Mouse (Mus musculus) liver, embryonic 12.5 days (tissue): Measurements from ENCODE around the gene Fmo1. TPM values are rescaled to one million over a fixed set of nuclear protein-coding genes. Genes with fewer than 3 reads are reported as not detected.

Source experiments
- ATAC-seq: fragments of 200-750 bp; cut with Nextera tagmentation; 2 replicates; pipeline ENCODE4 v1.8.0; 2017; ENCODE audit warnings: moderate number of reproducible peaks, mild to moderate bottlenecking, moderate library complexity
- H3K27ac ChIP-seq: fragments of 300-500 bp; sonication (generic); 2 replicates; pipeline ENCODE4 v1.5.1; 2016; ENCODE audit warnings: mild to moderate bottlenecking
- H3K27me3 ChIP-seq: fragments of 300-500 bp; sonication (generic); replicated peaks from 2 replicates; pipeline ENCODE4 v1.6.1; 2016; ENCODE audit warnings: mild to moderate bottlenecking, moderate library complexity
- H3K36me3 ChIP-seq: fragments of 300-500 bp; sonication (generic); 2 replicates; pipeline ENCODE4 v1.6.1; 2016; ENCODE audit warnings: mild to moderate bottlenecking, moderate library complexity
- H3K4me1 ChIP-seq: fragments of 300-500 bp; sonication (generic); 2 replicates; pipeline ENCODE4 v1.6.1; 2016
- H3K4me2 ChIP-seq: fragments of 300-500 bp; sonication (generic); 2 replicates; pipeline ENCODE4 v1.6.1; 2016; ENCODE audit warnings: mild to moderate bottlenecking, moderate library complexity
- H3K4me3 ChIP-seq: fragments of 300-500 bp; sonication (generic); 2 replicates; pipeline ENCODE4 v1.5.1; 2016; ENCODE audit warnings: mild to moderate bottlenecking, moderate library complexity
- H3K9ac ChIP-seq: fragments of 300-500 bp; sonication (generic); 2 replicates; pipeline ENCODE4 v1.6.1; 2016; ENCODE audit warnings: mild to moderate bottlenecking, moderate library complexity
- H3K9me3 ChIP-seq: fragments of 300-500 bp; sonication (generic); replicated peaks from 2 replicates; pipeline ENCODE4 v1.6.1; 2016; ENCODE audit warnings: mild to moderate bottlenecking, moderate library complexity
- WGBS: fragments of 180-500 bp; shearing (Covaris S2); methylation state at CpG from one replicate; pipeline ENCODE4 v1.1.7; 2016; ENCODE audit not compliant: insufficient replicate concordance; 5-methylcytosine and 5-hydroxymethylcytosine counted together
- polyA plus RNA-seq: library from polyadenylated mRNA; unstranded; fragments of >200 nt; fragmentation: Nextera tagmentation; extraction: Ambion mirVana; gene quantifications from 2 replicates; pipeline ENCODE4 v1.2.1, GENCODE M21; 2016

The Fmo1 gene
- polyA plus RNA-seq = 3.8 and 4.8 TPM in 2 replicates

DNA sequence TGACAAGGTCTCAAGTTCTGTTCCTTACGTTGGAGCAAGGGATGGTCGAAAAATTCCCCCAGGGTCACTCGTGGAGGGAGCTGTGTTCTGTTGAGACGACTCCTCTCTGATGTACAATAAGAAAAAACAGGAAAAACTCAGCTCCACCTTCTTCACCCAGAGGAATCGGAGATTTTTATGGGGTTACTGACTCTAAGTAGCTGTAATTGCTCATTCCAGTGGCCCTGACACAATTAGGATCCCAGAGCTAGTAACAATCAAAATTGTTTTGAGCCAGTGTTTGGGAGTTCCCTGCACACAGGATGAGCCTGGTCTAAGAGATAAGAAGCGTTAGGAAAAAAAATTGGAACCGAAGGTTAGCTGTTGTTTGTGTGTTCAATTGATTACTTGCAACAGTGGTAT, at the start of gene Fmo1:
Fmo1 (minus strand) TSS at position 331 of the 402 bp plus-strand sequence.
- Histone ChIP-seq H3K27ac (no peak within 1 kb of the TSS), H3K4me2 (peak within 1 kb of the TSS; percentile 31)
- WGBS = 20% methylated on average over 7 of the region's 7 CpGs

DNA sequence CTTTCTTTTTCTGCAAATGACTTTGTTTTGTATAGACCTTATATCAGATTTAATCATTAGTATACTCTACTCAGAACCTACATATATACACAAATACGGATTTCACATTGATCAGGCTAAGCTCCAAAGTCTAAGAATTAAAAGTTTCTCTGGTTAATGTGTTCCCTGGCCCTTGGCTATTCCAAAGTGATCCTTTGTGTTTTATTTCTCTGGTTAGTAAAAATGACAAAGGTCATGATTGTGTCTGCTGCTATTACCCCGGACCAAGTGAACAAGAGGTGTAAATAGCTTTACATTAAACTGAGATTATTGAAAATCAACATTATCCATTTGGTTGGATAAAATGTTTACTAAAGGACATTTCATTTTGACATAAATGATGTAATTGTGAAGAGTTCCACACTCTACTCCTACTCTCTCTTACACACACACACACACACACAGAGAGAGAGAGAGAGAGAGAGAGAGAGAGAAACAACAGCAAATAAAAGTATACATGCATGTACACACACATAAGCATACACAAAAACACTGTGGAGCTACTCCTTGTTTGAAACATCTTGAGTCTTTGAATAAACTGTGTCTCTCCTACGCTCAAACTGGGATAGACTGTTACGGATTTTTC, 48.6 kb upstream of the Fmo1 start:
- H3K4me3 ChIP-seq = no peak overlapping the region
- 72% methylated on average over 4 of the region's 4 CpGs for WGBS
- no peak overlapping the region for H3K9ac ChIP-seq
- H3K36me3 ChIP-seq = no peaks in the 10 kb centered on the region
- no peak overlapping the region for H3K4me2 ChIP-seq
- no peaks in the 10 kb centered on the region for H3K4me1 ChIP-seq
- ATAC-seq = no peak
- no peak overlapping the region for H3K27ac ChIP-seq
- no peaks in the 10 kb centered on the region for H3K27me3 ChIP-seq
- no peaks in the 10 kb centered on the region for H3K9me3 ChIP-seq

More for the DNA sequence above, at the start of gene Fmo1:
- ATAC-seq = peak; percentile 73
- no peak within 1 kb of the TSS for H3K4me3 ChIP-seq
- H3K9me3 ChIP-seq = no peaks in the 10 kb centered on the region
- no peaks in the 10 kb centered on the region for H3K36me3 ChIP-seq
- no peak within 1 kb of the TSS for H3K9ac ChIP-seq
- peaks cover 17% of the 10 kb centered on the region for H3K4me1 ChIP-seq
- H3K27me3 ChIP-seq = no peaks in the 10 kb centered on the region

DNA sequence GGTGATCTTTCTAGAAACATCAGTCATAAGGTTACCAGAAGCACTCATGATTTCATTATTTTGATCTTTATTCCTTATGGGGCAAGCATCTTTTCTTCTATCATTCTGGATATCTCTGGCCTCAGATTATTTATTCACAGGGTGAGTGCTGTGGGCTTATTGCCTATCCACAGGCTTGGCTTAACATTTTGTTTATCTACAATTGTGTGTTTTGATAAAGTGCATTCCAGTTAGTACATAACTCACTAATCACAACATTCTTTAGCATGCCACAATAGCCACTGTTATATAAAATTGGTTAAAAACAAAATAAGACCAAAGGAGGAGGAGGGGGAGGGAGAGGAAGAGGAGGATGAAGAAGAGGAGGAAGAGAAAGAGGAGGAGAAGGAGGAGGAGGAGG, 45.7 kb upstream of the Fmo1 start:
- H3K27ac ChIP-seq = no peak overlapping the region
- no peaks in the 10 kb centered on the region for H3K9me3 ChIP-seq
- H3K36me3 ChIP-seq = no peaks in the 10 kb centered on the region
- no peak overlapping the region for H3K9ac ChIP-seq
- H3K4me2 ChIP-seq = no peak overlapping the region
- H3K4me1 ChIP-seq = no peaks in the 10 kb centered on the region
- ATAC-seq = no peak
- H3K4me3 ChIP-seq = no peak overlapping the region
- no peaks in the 10 kb centered on the region for H3K27me3 ChIP-seq

DNA sequence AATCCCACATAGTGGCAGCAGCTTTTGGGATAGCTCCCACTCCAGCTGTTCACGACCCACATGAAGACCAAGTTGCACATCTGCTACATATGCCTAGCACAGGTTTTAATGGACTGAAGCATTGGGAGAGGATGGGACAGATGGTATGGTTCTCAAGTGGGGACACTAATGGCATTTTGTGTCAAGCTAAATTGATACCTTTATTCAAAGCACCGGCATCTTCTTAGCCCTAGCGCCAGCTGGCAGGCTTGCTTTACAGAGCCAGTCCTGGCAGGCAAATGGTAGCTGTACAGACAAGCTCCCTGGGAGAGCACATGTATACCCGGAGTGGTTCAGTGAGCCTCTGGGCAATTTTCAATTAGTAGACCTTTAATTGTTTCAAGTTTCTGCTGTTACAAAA, 35.5 kb upstream of the Fmo1 start:
- WGBS = 78% methylated on average over 4 of the region's 4 CpGs
- ATAC-seq = no peak
- no peak overlapping the region for H3K27ac ChIP-seq
- no peak overlapping the region for H3K4me3 ChIP-seq
- no peaks in the 10 kb centered on the region for H3K9me3 ChIP-seq
- no peak overlapping the region for H3K4me2 ChIP-seq
- H3K4me1 ChIP-seq = no peaks in the 10 kb centered on the region
- no peak overlapping the region for H3K9ac ChIP-seq
- no peaks in the 10 kb centered on the region for H3K27me3 ChIP-seq
- no peaks in the 10 kb centered on the region for H3K36me3 ChIP-seq

DNA sequence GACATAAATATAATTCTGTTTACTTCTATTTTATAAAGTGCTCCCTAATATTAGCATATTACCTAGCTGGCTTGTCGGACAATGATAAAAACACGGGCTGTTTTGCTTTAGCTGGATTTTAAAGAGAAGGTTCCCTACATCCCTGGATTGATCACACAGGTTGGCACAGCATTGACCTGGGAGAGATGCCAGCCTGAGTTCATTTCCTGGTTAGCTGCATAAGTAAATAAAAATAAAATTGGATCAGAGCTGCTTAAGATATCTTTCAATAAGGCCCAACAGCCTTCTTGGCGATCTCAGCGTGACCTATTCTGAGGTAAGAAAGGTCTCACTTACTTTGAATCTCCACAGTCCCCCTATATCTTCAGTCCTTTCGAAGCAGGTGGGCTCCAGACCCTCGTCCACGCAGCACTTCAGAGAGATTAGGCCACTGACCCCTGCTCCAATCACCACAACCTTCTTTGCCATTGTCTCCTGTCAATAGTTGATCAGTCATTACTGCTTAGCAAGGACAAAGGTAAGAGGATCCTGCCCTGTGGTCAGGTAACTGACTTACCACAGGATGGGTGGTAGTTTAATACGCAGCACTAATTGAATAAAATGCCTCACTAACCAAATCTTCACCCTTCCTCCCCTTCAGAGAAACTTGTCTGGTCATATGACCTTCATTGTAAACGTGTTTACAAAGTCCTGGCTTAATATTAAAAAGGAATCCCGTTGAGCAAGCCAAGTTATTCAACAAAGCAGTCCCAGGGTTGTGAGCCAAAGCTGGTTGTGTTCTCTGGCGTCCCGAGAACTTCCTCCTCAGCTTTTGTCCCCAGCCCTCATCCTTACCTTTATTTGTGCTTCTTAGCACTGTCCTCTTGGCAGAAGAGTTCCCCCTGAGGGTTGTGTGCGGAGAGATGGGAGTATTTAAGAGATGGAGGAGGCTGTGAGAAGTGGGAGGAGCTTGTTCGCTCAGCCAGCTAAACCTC, 31.7 kb upstream of the Fmo1 start, which contains the start of gene Fmo2:
Fmo2 (minus strand) TSS at position 889 of the 974 bp plus-strand sequence.
- Histone ChIP-seq H3K36me3 (no peaks in the 10 kb centered on the region), H3K4me2 (no peak within 1 kb of the TSS), H3K27ac (no peak within 1 kb of the TSS), H3K9ac (no peak within 1 kb of the TSS), H3K4me3 (no peak within 1 kb of the TSS), H3K27me3 (no peaks in the 10 kb centered on the region), H3K9me3 (no peaks in the 10 kb centered on the region), H3K4me1 (no peaks in the 10 kb centered on the region)
- no peak for ATAC-seq
- 60% methylated on average over 14 of the region's 14 CpGs for WGBS

DNA sequence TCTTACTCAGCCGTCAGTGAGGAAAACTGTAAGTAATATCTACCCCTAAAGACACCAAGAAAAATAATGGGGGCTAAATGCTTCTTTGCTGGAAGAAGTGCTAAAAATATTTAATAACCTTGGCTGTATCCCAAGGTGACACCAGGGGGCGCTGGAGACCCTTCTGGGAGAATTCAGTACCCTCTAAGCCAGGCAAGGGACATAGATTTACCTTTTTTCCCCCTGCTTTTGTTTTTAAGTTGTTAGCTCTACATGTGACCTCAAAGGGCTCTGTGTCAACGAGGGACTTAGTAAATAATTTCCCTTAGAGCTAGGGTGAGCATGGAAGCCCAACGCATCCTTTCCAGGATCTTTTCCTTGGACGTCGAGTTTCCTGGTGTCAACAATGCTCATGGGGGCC, 29.5 kb upstream of the Fmo1 start:
- no peaks in the 10 kb centered on the region for H3K4me1 ChIP-seq
- H3K4me2 ChIP-seq = no peak overlapping the region
- WGBS = 35% methylated on average over 6 of the region's 6 CpGs
- H3K36me3 ChIP-seq = no peaks in the 10 kb centered on the region
- no peaks in the 10 kb centered on the region for H3K9me3 ChIP-seq
- H3K9ac ChIP-seq = no peak overlapping the region
- no peak for ATAC-seq
- H3K4me3 ChIP-seq = no peak overlapping the region
- H3K27me3 ChIP-seq = no peaks in the 10 kb centered on the region
- no peak overlapping the region for H3K27ac ChIP-seq

DNA sequence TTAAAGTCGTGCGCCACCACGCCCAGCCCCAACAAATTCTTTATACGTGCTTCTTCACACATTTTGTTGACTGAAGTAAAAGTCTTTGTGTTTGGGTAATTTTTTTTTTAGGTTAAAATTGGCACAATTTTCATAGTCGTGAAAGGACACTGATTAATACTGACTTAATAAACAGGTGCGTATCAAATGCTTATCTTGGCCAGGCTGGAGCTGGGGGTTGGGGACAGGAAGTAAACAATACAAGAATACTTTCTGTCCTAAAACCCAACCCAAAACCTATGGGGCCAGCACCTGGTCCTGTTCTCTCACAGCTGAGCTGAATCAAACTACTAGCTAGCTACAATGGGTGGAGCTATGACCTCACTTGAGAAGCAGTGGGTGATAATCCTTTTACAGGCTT, 26.6 kb upstream of the Fmo1 start:
- H3K9me3 ChIP-seq = no peaks in the 10 kb centered on the region
- H3K27ac ChIP-seq = no peak overlapping the region
- no peak overlapping the region for H3K4me3 ChIP-seq
- H3K4me2 ChIP-seq = no peak overlapping the region
- ATAC-seq = no peak
- H3K9ac ChIP-seq = no peak overlapping the region
- WGBS = 68% methylated on average over 6 of the region's 6 CpGs
- H3K27me3 ChIP-seq = no peaks in the 10 kb centered on the region
- H3K4me1 ChIP-seq = no peaks in the 10 kb centered on the region
- no peaks in the 10 kb centered on the region for H3K36me3 ChIP-seq

DNA sequence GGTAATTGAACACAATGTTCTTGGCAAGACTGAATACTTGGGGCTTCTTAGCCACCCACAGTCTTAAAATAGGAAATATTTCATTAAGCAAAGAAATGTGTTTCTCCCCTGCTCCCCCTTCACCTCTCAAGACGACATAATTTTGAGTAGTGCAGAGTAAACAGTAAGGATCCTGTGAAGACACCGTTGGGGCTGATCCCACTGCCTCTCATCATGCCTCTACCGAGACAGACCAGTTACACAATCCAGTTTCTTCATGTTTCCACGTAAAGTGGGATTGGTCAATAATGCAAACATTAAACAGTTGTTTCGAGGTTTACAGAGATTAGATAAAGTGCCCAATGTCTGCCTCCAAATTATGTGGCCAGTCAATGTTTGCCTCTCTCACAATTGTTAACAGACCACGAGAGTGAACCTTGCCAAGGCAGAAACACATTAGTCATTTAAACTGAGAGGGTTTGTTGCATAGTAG, 25.6 kb upstream of the Fmo1 start:
- H3K4me3 ChIP-seq = no peak overlapping the region
- no peaks in the 10 kb centered on the region for H3K4me1 ChIP-seq
- WGBS = 43% methylated on average over 6 of the region's 6 CpGs
- H3K9me3 ChIP-seq = no peaks in the 10 kb centered on the region
- peak; percentile 40; the same call in 1 of the 2 replicates for ATAC-seq
- H3K36me3 ChIP-seq = no peaks in the 10 kb centered on the region
- no peak overlapping the region for H3K4me2 ChIP-seq
- H3K9ac ChIP-seq = no peak overlapping the region
- no peak overlapping the region for H3K27ac ChIP-seq
- H3K27me3 ChIP-seq = no peaks in the 10 kb centered on the region

DNA sequence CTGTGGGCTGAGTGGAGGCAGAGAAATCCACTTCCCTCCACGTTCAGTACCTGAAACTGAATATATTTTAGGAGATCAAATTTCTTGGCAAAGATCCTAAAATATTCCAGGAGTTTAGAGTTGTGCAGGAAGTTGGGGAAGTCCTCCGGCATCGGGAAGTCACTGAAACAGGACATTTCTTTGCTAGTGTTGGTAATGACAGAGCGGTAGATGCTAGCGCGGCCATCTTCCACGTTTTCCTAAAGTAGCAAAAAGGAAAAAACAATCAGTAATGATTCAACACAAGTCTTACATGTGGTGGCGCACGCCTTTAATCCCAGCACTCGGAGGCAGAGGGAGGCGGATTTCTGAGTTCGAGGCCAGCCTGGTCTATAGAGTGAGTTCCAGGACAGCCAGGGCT, 22.2 kb upstream of the Fmo1 start:
- WGBS = 79% methylated on average over 12 of the region's 12 CpGs
- H3K4me1 ChIP-seq = no peaks in the 10 kb centered on the region
- no peaks in the 10 kb centered on the region for H3K27me3 ChIP-seq
- no peaks in the 10 kb centered on the region for H3K36me3 ChIP-seq
- H3K4me2 ChIP-seq = no peak overlapping the region
- H3K9me3 ChIP-seq = no peaks in the 10 kb centered on the region
- H3K9ac ChIP-seq = no peak overlapping the region
- no peak for ATAC-seq
- H3K27ac ChIP-seq = no peak overlapping the region
- H3K4me3 ChIP-seq = no peak overlapping the region

DNA sequence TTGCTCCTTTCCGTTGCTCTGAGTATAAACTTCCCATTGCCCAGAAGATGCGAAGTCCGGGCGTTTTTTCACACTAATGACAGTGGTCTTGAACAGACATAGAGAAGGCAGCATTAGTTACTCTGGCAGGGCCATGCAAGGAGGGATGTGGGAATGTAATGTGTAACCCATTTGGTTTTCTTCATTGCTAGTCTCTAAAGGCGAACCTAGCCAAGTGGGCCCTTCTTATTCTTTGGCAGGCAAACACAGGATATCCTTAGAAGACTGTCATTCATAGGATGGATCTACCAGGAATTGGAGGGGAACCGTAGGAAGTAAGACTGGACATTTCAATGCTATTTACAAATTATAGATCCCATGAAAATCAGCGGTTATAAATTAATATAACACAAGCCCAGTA, 21.2 kb upstream of the Fmo1 start:
- Histone ChIP-seq H3K4me1 (no peaks in the 10 kb centered on the region), H3K36me3 (no peaks in the 10 kb centered on the region), H3K4me2 (no peak overlapping the region), H3K27me3 (no peaks in the 10 kb centered on the region), H3K9me3 (no peaks in the 10 kb centered on the region), H3K4me3 (no peak overlapping the region), H3K27ac (no peak overlapping the region), H3K9ac (no peak overlapping the region)
- 83% methylated on average over 7 of the region's 7 CpGs for WGBS
- no peak for ATAC-seq

DNA sequence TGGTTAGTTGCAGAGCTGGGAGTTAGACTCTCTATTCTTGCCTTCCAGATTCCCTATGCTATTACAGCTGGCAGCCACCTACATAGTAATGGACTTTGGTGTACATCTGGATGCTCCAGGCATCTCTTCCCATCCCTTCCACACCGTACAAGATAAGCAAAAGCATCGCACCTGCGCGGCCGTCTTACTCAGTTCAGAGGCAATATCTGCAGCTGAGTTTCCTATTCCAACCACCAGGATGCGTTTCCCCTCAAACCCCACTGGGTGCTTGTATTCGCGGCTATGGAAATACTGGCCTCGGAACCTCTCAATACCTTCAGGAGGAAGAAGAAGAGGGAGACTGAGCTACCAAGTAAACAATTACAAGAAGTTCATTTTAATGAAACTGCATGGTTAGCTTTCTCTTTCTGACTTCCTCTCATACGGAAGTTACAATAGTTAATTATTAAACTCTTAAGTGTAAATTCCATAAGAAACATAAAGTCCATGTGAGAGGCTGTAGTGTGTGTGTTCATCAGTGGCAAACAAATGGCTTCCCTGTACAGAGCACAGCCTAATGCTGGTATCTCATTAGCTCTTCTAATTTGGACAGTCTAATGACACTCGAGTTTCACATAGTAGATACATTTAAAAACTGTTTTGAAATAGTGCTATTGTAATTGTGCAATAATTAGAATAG, 19.9 kb upstream of the Fmo1 start:
- H3K4me1 ChIP-seq = no peaks in the 10 kb centered on the region
- H3K4me3 ChIP-seq = no peak overlapping the region
- H3K27ac ChIP-seq = no peak overlapping the region
- ATAC-seq = no peak
- H3K27me3 ChIP-seq = no peaks in the 10 kb centered on the region
- 70% methylated on average over 11 of the region's 11 CpGs for WGBS
- no peak overlapping the region for H3K4me2 ChIP-seq
- H3K9ac ChIP-seq = no peak overlapping the region
- no peaks in the 10 kb centered on the region for H3K9me3 ChIP-seq
- no peaks in the 10 kb centered on the region for H3K36me3 ChIP-seq

DNA sequence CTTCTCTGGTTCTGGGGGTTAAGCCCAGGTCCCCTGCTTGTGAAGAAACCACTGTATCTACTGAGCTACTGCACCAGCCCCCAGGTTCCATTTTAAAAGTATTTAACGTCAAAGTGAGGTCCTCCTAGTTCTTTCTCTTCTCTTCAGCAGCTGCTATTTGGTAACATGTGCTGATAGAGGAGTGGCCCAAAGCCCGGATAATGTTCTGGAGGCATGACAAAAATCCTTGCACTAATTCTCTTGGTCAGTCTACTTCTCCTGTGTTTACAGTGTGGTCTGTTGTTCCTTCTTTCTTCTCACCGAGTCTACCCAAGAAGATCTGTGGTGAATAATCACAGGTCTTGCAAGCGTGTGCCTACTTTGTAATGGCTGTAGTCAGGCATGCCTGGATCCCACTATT, 16.3 kb upstream of the Fmo1 start:
- no peak overlapping the region for H3K4me2 ChIP-seq

More for the DNA sequence above, 16.3 kb upstream of the Fmo1 start:
- H3K4me1 ChIP-seq = no peaks in the 10 kb centered on the region
- no peaks in the 10 kb centered on the region for H3K27me3 ChIP-seq
- no peak for ATAC-seq
- H3K4me3 ChIP-seq = no peak overlapping the region
- H3K36me3 ChIP-seq = no peaks in the 10 kb centered on the region
- no peaks in the 10 kb centered on the region for H3K9me3 ChIP-seq
- WGBS = 61% methylated on average over 4 of the region's 4 CpGs
- no peak overlapping the region for H3K9ac ChIP-seq
- no peak overlapping the region for H3K27ac ChIP-seq
